Mouse (Mus musculus): ENCODE results near the gene Oog1.
"Not testable (repeated sequence)": the region's sequence is repeated elsewhere in the genome, so short reads cannot be mapped to it uniquely, and the experiment has no call there.

GRCm38 (mm10) chr12:87602388-87602787, at the start of gene Oog1:
- not testable (repeated sequence) for TF ChIP-seq CTCF (IDR thresholded peaks at IDR 0.05; ENCODE audit: control insufficient read depth, insufficient read depth, low read length); POLR2A (IDR thresholded peaks at IDR 0.05; ENCODE audit: borderline replicate concordance, control insufficient read depth, low read depth, low read length)

All from bone marrow, adult 2 months (tissue).